Mouse (Mus musculus) megakaryocyte, embryonic 14.5 days (primary cell): ENCODE measurements around the gene Jam3.

ENCODE experiments used
- FLI1 ChIP-seq: IDR thresholded peaks from 2 replicates; pipeline ENCODE4 v1.6.1; 2012; ENCODE audit warnings: low read length, inconsistent platforms, mixed read lengths
- GATA1 ChIP-seq: IDR thresholded peaks from 3 replicates; pipeline ENCODE4 v1.6.1; 2012; ENCODE audit warnings: mixed read lengths, low read length, inconsistent platforms, borderline replicate concordance

DNA sequence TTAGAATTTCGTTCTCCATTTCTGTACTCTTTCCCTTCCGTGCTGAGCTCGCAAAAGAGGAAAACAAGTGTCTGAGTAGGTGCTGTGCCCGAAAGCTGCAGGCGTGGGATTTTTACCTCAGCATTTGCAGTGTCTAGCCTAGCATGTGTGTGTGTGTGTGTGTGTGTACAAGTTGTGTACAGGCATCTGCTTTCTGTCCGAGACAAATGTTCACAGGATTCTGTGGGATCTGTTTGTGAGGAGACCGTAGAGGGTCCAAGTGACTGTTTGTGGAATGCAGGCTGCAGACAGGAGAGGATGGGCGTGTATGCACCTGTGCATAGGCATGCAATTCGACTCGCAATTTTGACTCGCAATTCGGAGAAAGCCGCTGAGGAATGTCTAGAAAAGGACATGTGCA lies 20.0 kb upstream of the Jam3 start:
- TF ChIP-seq FLI1 (no peak), GATA1 (no peak)
